Mouse (Mus musculus) midbrain, embryonic 11.5 days (tissue): Measurements from ENCODE around the gene Ins2. TPM values are rescaled to one million over a fixed set of nuclear protein-coding genes. Genes with fewer than 3 reads are reported as not detected.

Source experiments
- ATAC-seq: fragments of 200-750 bp; cut with Nextera tagmentation; 2 replicates; pipeline ENCODE4 v1.8.0; 2017; ENCODE audit warnings: moderate TSS enrichment, moderate library complexity; ENCODE audit not compliant: low FRiP score
- DNase-seq: peaks from one replicate; pipeline ENCODE4 v3.0.0; 2015; ENCODE audit warnings: low spot score; ENCODE audit errors: missing footprints
- H3K27ac ChIP-seq: fragments of 300-500 bp; sonication (generic); 2 replicates; pipeline ENCODE4 v1.5.1; 2014; ENCODE audit warnings: low read depth, low read length
- H3K27me3 ChIP-seq: fragments of 300-500 bp; sonication (generic); 2 replicates; pipeline ENCODE4 v1.6.1; 2014; ENCODE audit warnings: mild to moderate bottlenecking, low read length, moderate library complexity, mixed read lengths; ENCODE audit not compliant: control insufficient read depth, insufficient read depth
- H3K36me3 ChIP-seq: fragments of 300-500 bp; sonication (generic); 2 replicates; pipeline ENCODE4 v1.6.1; 2014; ENCODE audit warnings: mild to moderate bottlenecking, low read length, moderate library complexity, mixed read lengths; ENCODE audit not compliant: control insufficient read depth, insufficient read depth
- H3K4me1 ChIP-seq: fragments of 300-500 bp; sonication (generic); 2 replicates; pipeline ENCODE4 v1.6.1; 2014; ENCODE audit warnings: low read length; ENCODE audit not compliant: control insufficient read depth, insufficient read depth
- H3K4me2 ChIP-seq: fragments of 300-500 bp; sonication (generic); 2 replicates; pipeline ENCODE4 v1.6.1; 2014; ENCODE audit warnings: mild to moderate bottlenecking, moderate library complexity
- H3K4me3 ChIP-seq: fragments of 300-500 bp; sonication (generic); 2 replicates; pipeline ENCODE4 v1.5.1; 2014; ENCODE audit warnings: low read depth, low read length
- H3K9ac ChIP-seq: fragments of 300-500 bp; sonication (generic); 2 replicates; pipeline ENCODE4 v1.6.1; 2014; ENCODE audit warnings: low read length
- H3K9me3 ChIP-seq: fragments of 300-500 bp; sonication (generic); 2 replicates; pipeline ENCODE4 v1.6.1; 2016; ENCODE audit warnings: low read length; ENCODE audit not compliant: control insufficient read depth
- WGBS: fragments of 180-500 bp; shearing (Covaris S2); extraction: QIAGEN DNeasy Blood & Tissue Kit; methylation state at CpG from one replicate; pipeline ENCODE4 v1.1.7; 2014; 5-methylcytosine and 5-hydroxymethylcytosine counted together
- polyA plus RNA-seq: library from polyadenylated mRNA; unstranded; fragments of >200 nt; fragmentation: Nextera tagmentation; extraction: Ambion mirVana; gene quantifications from 2 replicates; pipeline ENCODE4 v1.2.1, GENCODE M21; 2014

Gene Ins2
- polyA plus RNA-seq: not detected in 2 replicates

GRCm38 (mm10) chr7:142743281-142743680 is at the start of gene Ins2:
Ins2 (minus strand) TSS chr7:142743381.
- Histone ChIP-seq H3K27me3 (no peaks in the 10 kb centered on the region), H3K9ac (no peak within 1 kb of the TSS), H3K4me1 (no peaks in the 10 kb centered on the region), H3K4me2 (no peak within 1 kb of the TSS), H3K9me3 (no peaks in the 10 kb centered on the region), H3K36me3 (no peaks in the 10 kb centered on the region), H3K27ac (no peak within 1 kb of the TSS), H3K4me3 (no peak within 1 kb of the TSS)
- ATAC-seq (no peak), DNase-seq (no peak)
- WGBS: 65% methylated on average over 1 of the region's 1 CpGs

- peak; percentile 82 for ATAC-seq
- peaks cover 8% of the 10 kb centered on the region for H3K4me1 ChIP-seq
- no peak overlapping the region for H3K4me3 ChIP-seq
- DNase-seq: peak; percentile 83
- peak overlapping the region; percentile 61; the same call in 1 of the 2 replicates for H3K27ac ChIP-seq
- no peak overlapping the region for H3K9ac ChIP-seq
- no peaks in the 10 kb centered on the region for H3K36me3 ChIP-seq
- no peaks in the 10 kb centered on the region for H3K27me3 ChIP-seq
- H3K4me2 ChIP-seq: no peak overlapping the region
- 17% methylated on average over 1 of the region's 1 CpGs for WGBS
- no peaks in the 10 kb centered on the region for H3K9me3 ChIP-seq
Observed at GRCm38 (mm10) chr7:142792650-142793275, 49.6 kb upstream of the Ins2 start.

GRCm38 (mm10) chr7:142789667-142790066 is 46.5 kb upstream of the Ins2 start:
- Histone ChIP-seq H3K4me3 (no peak overlapping the region), H3K36me3 (no peaks in the 10 kb centered on the region), H3K9ac (no peak overlapping the region), H3K4me1 (peaks cover 8% of the 10 kb centered on the region), H3K27ac (no peak overlapping the region), H3K9me3 (no peaks in the 10 kb centered on the region), H3K27me3 (no peaks in the 10 kb centered on the region), H3K4me2 (no peak overlapping the region)
- 60% methylated on average over 9 of the region's 9 CpGs for WGBS
- ATAC-seq (no peak), DNase-seq (peak; percentile 80)

- Histone ChIP-seq H3K9me3 (no peaks in the 10 kb centered on the region), H3K9ac (no peak overlapping the region), H3K4me3 (no peak overlapping the region), H3K4me1 (no peaks in the 10 kb centered on the region), H3K27me3 (no peaks in the 10 kb centered on the region), H3K4me2 (no peak overlapping the region), H3K27ac (no peak overlapping the region), H3K36me3 (no peaks in the 10 kb centered on the region)
- DNase-seq (peak; percentile 94), ATAC-seq (no peak)
- WGBS: 13% methylated on average over 3 of the region's 3 CpGs
Observed at GRCm38 (mm10) chr7:142737772-142738171, 5.4 kb downstream of the Ins2 start.

- ATAC-seq (no peak), DNase-seq (peak; percentile 93)
- H3K4me2 ChIP-seq: no peak overlapping the region
- H3K27me3 ChIP-seq: no peaks in the 10 kb centered on the region
- no peak overlapping the region for H3K27ac ChIP-seq
- no peaks in the 10 kb centered on the region for H3K9me3 ChIP-seq
- no peak overlapping the region for H3K4me3 ChIP-seq
- 71% methylated on average over 1 of the region's 1 CpGs for WGBS
- no peaks in the 10 kb centered on the region for H3K4me1 ChIP-seq
- no peak overlapping the region for H3K9ac ChIP-seq
- H3K36me3 ChIP-seq: no peaks in the 10 kb centered on the region
Observed at GRCm38 (mm10) chr7:142736943-142737490, 6.2 kb downstream of the Ins2 start.

- Histone ChIP-seq H3K36me3 (no peaks in the 10 kb centered on the region), H3K9me3 (no peaks in the 10 kb centered on the region), H3K27me3 (no peaks in the 10 kb centered on the region), H3K4me2 (no peak overlapping the region), H3K9ac (no peak overlapping the region), H3K4me1 (no peaks in the 10 kb centered on the region), H3K27ac (no peak overlapping the region), H3K4me3 (no peak overlapping the region)
- ATAC-seq: no peak
- no peak for DNase-seq
- WGBS: 54% methylated on average over 3 of the region's 3 CpGs
Observed at GRCm38 (mm10) chr7:142725973-142726372, 17.2 kb downstream of the Ins2 start.

- no peaks in the 10 kb centered on the region for H3K36me3 ChIP-seq
- H3K4me2 ChIP-seq: no peak overlapping the region
- no peak overlapping the region for H3K27ac ChIP-seq
- H3K9ac ChIP-seq: no peak overlapping the region
- DNase-seq (peak; percentile 94), ATAC-seq (no peak)
- no peak overlapping the region for H3K4me3 ChIP-seq
- H3K9me3 ChIP-seq: no peaks in the 10 kb centered on the region
- WGBS: 0% methylated on average over 2 of the region's 2 CpGs
- H3K4me1 ChIP-seq: no peaks in the 10 kb centered on the region
- no peaks in the 10 kb centered on the region for H3K27me3 ChIP-seq
Observed at GRCm38 (mm10) chr7:142720725-142721124, 22.5 kb downstream of the Ins2 start.

- Histone ChIP-seq H3K27ac (no peak overlapping the region), H3K4me3 (peak overlapping the region; percentile 10; the same call in 1 of the 2 replicates), H3K9me3 (no peaks in the 10 kb centered on the region), H3K4me2 (peak overlapping the region; percentile 39; the same call in 1 of the 2 replicates), H3K27me3 (no peaks in the 10 kb centered on the region), H3K36me3 (no peaks in the 10 kb centered on the region), H3K4me1 (no peaks in the 10 kb centered on the region), H3K9ac (peak overlapping the region; percentile 63)
- DNase-seq: peak; percentile 95
- no peak for ATAC-seq
- WGBS: 19% methylated on average over 8 of the region's 8 CpGs
Observed at GRCm38 (mm10) chr7:142714783-142715498, 28.2 kb downstream of the Ins2 start.

GRCm38 (mm10) chr7:142706873-142707272 is 36.3 kb downstream of the Ins2 start:
- no peak for ATAC-seq
- Histone ChIP-seq H3K4me1 (no peaks in the 10 kb centered on the region), H3K9ac (no peak overlapping the region), H3K36me3 (no peaks in the 10 kb centered on the region), H3K4me2 (no peak overlapping the region), H3K9me3 (no peaks in the 10 kb centered on the region), H3K4me3 (no peak overlapping the region), H3K27me3 (no peaks in the 10 kb centered on the region), H3K27ac (no peak overlapping the region)
- 85% methylated on average over 2 of the region's 2 CpGs for WGBS
- DNase-seq: no peak
